Mouse (Mus musculus) gonadal fat pad, adult 2 months (tissue): ENCODE data around the gene Tvp23b. TPM values are rescaled to one million over a fixed set of nuclear protein-coding genes. Genes with fewer than 3 reads are reported as not detected.
A peak's percentile ranks its signal among the peaks of the same experiment; 100 is the strongest.

Experiments
- DNase-seq: peaks from one replicate; pipeline ENCODE4 v3.0.0-alpha.2; 2012; ENCODE audit warnings: low read depth
- polyA plus RNA-seq: library from polyadenylated mRNA; depleted of rRNA; stranded (reverse); fragments of >200 nt; gene quantifications from 2 replicates; pipeline ENCODE4 v1.2.3, GENCODE M21; 2012; rRNA removed

Tvp23b gene
- polyA plus RNA-seq: 39.6 and 50.4 TPM in 2 replicates

GRCm38 (mm10) chr11:62879220-62880048 lies at the start of gene Tvp23b:
Gene Tvp23b (plus strand): TSS chr11:62879455.
- peak; percentile 57 for DNase-seq

- no peak for DNase-seq
These were observed 48.9 kb upstream of the Tvp23b start for GRCm38 (mm10) chr11:62830387-62830786.

DNA sequence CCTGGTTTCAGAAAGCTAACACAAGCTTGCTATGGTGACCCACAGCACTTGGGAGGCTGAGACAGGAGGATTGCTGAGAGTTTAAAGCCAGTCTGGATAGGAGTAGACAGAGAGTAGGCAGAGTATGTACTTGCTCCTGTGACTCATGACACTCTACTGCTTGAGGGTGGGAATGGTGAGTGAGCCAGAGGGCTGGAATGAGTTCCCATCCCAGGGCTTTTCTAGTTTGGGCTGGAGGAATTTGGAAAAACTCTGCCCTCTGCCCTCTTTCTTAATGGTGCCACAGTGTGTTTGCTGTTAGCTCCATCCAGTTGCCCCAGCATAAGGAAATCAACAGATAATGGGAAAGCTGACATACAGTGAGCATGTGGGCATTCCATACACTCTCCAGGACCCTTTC lies 47.3 kb upstream of the Tvp23b start:
- DNase-seq: no peak

GRCm38 (mm10) chr11:62844562-62844961 lies 34.7 kb upstream of the Tvp23b start:
- DNase-seq: no peak

GRCm38 (mm10) chr11:62845730-62846129 lies 33.5 kb upstream of the Tvp23b start:
- DNase-seq: no peak

GRCm38 (mm10) chr11:62846961-62847654 lies 32.1 kb upstream of the Tvp23b start, which contains the start of gene Fbxw10:
Gene Fbxw10 (plus strand): TSS chr11:62847069.
- no peak for DNase-seq

GRCm38 (mm10) chr11:62847655-62848191 lies 31.5 kb upstream of the Tvp23b start:
- DNase-seq: no peak

DNA sequence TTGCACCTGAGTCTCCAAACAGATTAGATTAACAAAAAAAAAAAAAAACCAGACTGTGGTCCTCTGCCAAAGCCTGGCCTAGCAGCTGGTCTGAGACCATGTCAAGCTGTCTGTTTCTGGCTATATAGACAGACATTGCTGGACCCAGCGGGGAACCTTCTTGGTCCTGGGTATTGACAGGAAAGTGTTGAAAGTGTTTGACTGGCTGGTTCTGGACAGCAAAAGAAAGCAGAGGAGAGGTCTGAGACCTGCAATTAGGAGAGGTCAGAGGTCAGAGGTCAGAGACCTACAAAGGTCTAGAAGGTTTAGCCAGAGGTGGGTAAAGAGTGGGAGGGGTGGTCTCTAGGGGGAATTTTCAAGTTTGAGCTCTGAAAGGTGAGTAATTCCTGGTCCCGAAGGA lies 31.0 kb upstream of the Tvp23b start:
- DNase-seq: no peak

DNA sequence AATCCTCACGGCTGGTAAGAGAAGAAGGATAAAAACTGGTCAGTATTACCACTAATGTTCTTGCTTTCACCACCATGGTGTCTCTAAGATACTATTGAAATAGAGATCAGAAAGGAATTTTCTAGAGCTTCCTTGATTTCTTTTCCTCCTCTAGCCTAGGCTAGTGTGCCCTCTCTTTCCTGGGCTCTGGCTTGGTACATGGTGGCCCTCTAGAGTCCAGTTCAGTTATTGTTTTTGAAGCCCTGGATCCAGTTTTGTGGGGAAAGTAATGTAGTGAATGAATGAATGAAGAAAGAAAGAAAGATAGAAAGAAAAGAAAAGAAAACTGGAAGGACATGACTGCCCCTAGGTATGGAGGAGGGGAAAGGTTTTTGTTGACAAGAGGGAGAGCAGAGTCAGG lies 28.1 kb upstream of the Tvp23b start:
- DNase-seq: no peak

DNA sequence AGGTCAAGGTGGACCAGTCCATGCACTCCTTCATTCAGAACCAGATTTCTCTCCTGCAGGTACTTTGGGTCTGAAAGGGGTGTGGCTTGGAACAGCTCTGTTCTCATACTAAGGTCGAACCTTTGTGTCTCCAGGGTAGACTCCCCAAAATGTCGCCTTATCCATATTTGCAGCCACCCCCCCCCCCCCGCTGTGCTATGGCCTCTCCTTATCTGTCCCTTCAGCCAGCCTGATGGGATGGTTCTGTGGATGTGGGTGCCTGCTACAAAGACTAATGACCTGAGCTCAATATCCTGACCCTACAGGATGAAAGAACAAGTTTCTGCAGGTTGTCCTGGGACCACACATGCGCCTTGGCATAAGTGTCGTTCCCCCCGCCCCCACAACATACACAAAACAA lies 25.9 kb upstream of the Tvp23b start:
- no peak for DNase-seq

DNA sequence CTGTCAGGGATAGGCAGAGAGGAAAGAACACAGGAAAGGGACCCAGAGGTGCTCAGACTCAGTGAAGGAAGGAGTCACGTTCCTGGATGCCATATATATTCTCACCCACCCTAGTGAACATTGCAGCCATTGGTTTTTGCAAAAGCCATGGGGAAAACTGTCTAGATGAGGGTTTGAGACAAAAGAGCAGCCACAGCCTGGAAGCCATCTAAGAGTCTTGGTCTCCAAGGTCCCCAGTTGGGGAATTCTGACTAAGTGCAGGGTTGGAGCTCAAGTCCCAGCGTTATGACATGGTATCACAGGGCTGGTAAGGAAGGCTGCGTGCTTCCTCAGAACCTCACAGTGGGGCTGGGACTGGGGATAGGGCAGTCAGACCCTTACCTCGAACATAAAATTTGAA lies 13.7 kb upstream of the Tvp23b start:
- DNase-seq: no peak

DNA sequence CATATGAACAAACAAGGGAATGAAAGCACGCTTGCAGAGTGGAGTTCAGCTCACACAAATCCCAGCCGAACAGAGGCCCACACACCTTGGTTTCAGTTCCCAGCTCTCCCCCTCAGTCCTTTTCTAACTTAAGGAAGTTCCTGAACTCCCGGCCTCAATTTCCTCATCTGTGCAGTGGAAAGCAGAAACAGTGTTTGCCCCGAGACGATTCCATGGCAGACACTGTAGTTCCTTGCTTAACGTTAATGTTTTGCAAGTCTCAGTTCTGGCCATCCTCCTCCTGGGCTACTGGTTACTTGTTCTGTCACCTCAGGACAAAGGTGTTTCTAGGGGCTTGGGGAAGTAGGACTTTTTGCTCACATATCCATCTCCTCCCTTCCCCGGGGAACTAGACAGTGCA lies 12.6 kb upstream of the Tvp23b start:
- no peak for DNase-seq

DNA sequence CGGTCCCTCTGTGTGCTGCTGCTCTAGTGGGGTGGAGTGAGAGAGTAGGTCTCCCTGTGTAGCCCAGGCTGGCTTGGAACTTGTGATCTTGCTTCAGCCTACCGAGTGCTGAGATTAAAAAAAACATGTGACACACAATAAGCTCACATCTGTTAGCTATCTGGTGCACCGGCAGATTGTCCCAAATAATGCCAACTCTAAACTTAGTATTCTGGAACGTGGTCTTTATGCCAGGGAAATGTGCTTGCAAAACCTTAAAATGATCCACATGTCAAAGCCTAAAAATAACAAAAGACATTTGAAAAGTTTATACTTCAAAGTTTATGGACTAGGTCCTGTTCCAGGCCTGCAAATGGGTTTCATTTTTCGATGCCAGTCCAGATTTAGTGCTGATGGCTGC lies 10.1 kb upstream of the Tvp23b start:
- no peak for DNase-seq

GRCm38 (mm10) chr11:62869715-62870371 lies 9.4 kb upstream of the Tvp23b start:
- no peak for DNase-seq

- no peak for DNase-seq
These were observed 5.8 kb upstream of the Tvp23b start for GRCm38 (mm10) chr11:62873479-62873878.

- no peak for DNase-seq
These were observed 3.6 kb upstream of the Tvp23b start for GRCm38 (mm10) chr11:62875696-62876095.

DNA sequence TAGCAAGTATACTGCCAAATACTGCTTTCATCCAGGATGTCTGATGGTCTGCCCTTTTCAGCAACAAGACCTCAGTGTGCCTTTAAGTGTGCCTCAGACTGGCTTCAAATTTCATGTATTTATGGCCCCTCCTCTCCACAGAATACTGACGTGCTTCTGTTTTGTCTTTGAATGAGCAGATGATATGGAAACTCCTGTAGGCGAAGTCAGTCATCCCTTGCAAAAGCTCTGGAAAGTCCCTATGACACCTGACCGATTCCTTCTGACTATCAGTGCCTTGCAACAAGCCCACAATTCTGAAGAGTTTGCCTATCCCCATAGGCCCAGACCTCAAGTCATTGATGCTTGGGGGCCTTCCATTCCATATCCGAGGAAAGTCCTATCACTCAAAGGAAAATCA lies 2.8 kb upstream of the Tvp23b start:
- no peak for DNase-seq

GRCm38 (mm10) chr11:62877391-62877790 lies 1.9 kb upstream of the Tvp23b start:
- no peak for DNase-seq

- no peak for DNase-seq
These were observed 527 bp upstream of the Tvp23b start for GRCm38 (mm10) chr11:62878728-62879127.

- no peak for DNase-seq
These were observed 4.2 kb downstream of the Tvp23b start for GRCm38 (mm10) chr11:62883407-62883806.

GRCm38 (mm10) chr11:62885323-62885722 lies 6.1 kb downstream of the Tvp23b start:
- DNase-seq: no peak

GRCm38 (mm10) chr11:62890796-62891195 lies 11.5 kb downstream of the Tvp23b start:
- DNase-seq: no peak
